Mouse (Mus musculus): Measurements from ENCODE around the gene Atp8b2.

DNA sequence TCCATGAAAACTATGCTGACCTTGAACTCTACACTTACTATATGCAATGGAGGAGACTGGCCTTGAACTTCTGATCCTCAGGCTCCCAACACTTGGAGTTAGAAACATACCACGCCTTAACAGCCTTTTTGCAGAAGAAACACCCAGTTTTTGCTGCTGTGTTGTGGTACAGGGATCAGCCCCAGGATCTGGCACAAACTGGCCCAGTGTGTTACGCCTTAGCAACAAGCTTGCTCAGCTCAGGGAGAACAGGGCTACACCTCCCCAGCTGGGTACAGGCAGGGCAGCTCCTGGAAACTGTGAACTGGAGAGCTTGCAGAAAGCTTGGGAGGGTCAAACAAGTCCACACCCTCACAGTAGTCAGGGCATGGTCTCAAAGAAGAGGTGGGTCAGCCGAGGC is 26.8 kb downstream of the Atp8b2 start:
- no peak for TF ChIP-seq CTCF (IDR thresholded peaks at IDR 0.05; ENCODE audit: low read depth, low read length)
- no peak for TF ChIP-seq POLR2A (IDR thresholded peaks at IDR 0.05; ENCODE audit: borderline replicate concordance, low read depth, low read length)

Data from bone marrow macrophage, adult 2 months (primary cell).